Mouse (Mus musculus): ENCODE results near the gene Prkar2b.

Gene Prkar2b

DNA sequence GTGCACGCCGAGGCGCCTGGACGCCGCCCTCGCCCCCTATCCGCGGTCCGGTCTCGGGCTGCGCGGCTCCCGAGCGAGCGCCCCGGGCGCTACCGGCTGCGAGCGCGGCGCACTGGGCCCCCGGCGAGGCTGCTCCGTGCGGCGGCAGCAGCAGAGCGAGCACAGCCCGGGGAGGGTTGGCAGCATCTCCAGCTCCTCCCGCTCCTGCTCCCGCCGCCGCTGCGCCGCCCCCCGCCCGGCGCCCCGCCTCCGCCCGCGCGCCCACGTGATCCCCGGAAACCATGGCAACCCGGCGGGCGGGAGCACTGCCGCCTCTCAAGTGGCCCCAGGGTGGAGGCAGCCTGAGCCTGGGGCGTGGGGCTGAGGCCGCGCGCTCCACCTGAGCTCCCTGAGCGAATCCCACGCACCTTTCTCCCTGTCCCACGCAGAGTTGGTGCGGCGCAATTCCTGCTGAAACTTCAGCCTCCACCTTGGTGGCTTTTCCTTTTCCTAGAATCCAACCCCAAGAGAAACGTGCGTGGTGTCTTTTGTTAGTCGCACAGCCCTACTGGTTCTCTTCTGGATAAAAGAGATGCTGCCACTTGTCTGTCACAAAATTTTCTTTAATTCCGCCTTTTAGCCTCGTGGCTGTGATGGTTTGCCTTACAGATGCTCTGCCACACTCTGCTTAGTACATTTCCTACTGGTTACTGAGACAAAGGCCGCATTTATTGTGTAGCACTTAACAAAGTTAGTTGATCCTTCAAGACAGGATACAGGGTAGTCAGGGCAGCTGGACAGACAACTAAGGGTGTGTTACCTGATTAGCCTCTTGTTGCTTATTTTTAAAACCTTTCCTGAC, at the start of gene Prkar2b:
Gene Prkar2b (minus strand): TSS at position 207 of the 841 bp plus-strand sequence.
- peak; percentile 90 for DNase-seq (ENCODE audit: low spot score)

DNA sequence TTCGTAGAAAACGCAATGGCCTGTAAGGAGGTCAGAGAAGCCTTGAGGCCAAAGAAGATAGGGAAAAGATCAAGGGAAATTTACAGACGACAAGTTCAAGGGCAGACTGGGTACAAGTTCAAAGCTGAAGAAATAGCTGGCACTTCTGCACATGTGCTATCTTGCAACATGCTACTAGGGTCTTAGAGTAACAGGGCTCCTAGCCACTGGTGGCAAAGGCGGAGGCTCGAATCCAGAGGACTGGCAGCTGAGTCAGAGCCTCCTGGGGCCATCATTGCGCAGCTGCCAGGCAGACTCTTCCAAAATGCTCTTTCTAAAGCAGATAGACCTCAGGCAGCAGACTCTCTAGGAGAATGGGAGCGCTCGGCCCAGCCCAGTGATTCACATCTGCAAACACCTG, 48.1 kb upstream of the Prkar2b start:
- no peak for DNase-seq (ENCODE audit: low spot score)

DNA sequence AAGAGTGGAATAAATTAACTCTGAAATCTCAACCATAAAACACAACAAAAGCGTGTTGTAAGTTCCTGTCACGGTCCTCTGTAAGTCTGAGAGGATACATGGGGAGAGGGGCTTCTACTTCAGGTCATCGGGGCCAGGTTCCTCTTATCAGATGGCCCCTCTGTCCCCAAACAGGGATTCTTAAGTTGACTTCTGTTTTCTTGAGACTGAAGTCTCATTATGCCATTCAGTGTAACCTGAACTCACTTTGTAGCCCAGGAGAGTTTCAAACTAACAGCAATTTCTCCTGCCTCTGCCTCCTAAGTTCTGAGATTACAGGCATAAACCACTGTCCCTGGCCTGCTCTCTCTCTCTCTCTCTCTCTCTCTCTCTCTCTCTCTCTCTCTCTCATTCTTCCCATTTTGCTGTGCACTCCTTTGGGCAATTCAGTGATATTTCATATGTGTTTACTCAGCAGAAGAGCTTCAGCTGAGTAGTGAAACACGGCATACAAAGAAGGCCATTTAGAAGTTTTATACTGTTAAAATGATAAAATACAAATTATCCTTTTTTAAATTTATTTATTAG, 43.9 kb upstream of the Prkar2b start:
- no peak for DNase-seq (ENCODE audit: low spot score)

DNA sequence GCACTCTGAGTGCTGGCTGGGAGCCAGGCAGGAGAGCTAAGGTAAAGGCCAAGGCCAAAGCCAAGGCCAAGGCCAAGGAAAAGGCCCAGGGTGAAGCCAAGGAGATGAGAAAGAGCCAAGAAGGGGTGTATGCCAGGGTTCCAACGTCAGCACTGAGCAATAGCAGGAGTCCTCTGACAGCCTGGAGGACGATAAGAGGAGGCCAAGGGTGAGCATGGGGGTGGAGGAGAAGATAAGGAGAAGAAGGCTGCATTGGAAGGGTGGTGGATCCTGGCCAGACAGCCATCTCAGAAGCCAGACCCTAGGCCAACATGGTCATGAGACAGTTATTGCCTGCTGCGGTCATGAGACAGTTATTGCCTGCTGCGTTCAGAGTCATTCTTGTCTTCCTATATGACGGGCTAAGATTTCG, 43.4 kb upstream of the Prkar2b start:
- DNase-seq (ENCODE audit: low spot score): no peak

DNA sequence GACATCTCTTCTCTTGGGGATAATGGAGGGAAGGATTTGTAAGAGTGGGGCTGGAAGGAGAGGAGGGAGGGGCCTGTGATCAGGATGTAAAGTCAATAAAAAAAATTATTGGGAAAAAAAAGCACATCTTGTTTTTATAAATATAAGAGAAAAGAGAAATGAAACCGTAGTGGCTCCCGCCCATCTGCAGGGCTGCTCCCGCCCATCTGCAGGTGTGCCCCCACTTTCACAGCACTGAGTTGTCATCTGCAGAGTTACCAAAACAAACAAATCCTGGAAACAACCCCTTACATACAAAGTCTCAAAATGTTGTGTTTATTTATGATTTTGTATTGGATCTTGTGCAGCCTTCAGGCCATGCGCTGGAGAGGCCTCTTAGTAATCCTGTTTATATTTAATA, 40.2 kb upstream of the Prkar2b start:
- DNase-seq (ENCODE audit: low spot score): no peak

DNA sequence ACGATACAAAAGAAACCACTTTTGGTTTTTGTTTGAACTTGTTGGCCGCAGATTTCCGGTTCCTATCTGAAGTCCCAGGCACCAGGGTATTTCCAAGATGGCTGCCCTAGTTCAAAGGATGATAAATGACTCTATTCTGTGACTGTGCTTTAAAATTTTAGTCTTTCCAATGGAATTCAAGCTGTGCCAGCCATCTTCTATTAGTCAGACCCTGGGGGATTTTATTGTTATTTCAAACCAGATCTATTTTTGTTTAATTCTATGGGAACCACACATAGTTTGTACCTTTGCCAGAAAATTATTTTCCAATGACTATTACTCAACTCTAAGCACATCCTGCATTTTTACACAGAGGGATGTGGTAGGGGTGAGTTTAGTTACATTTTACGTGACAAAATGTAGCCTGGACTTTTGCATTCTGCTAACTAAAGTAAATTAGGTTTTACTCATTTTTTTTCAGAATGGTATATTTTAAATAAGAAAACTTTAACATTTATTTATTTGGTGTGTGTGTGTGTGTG, 38.6 kb upstream of the Prkar2b start:
- no peak for DNase-seq (ENCODE audit: low spot score)

DNA sequence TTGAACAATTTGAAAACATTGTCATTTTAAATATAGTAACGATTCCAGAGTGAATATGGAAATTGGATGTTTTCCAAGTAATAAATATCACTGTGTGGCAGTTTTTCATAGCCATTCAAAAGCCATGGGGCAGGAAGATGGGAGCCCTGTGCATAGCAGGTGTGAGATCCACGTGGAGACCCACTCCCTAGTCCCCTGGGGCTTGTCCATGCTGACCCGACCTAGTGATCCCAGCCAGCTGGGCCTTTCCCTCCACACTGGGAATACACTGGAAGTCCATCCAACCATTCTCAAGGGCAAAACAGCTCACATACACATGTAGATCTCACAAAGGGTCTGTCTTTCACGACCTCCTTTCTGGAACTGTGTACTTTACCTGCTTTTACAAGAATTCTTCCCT, 37.5 kb upstream of the Prkar2b start:
- DNase-seq (ENCODE audit: low spot score): no peak

DNA sequence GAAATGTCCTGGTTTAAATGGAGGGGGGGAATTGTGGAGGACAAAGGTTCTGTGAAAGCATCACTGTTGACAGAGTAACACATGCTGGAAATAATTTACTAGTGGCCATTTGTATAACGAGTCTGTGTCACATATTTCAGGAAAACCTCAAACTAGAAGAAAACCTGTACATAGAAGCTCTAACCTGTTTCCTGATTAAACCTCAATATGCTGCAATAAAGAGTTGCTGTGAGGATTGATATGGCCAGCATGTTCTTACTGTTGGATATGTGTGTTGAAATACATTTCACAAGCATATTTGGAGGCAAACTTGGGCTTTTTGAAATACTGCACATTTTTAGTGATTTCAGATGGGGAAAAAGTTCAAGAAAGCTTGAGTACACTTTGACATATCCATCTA, 36.0 kb upstream of the Prkar2b start:
- DNase-seq (ENCODE audit: low spot score): no peak

DNA sequence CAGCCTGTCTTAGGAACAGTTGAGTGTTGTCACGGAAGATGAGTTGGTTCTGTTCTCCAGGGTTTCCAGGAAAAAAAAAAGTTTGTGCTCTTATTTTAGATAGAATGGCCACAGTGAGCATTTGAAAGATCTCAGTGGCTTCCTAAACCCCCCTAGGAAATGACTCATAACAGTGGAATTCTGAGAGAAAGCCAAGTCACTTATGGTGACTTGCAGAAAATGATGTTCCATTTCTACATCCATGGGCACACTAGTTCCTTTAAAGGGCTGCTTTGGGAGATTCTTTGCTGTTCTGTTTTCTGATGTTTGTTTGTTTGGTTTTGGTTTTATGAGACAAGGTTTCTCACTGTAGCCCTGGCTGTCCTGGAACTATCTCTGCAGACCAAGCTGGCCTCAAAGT, 34.1 kb upstream of the Prkar2b start:
- DNase-seq (ENCODE audit: low spot score): no peak

DNA sequence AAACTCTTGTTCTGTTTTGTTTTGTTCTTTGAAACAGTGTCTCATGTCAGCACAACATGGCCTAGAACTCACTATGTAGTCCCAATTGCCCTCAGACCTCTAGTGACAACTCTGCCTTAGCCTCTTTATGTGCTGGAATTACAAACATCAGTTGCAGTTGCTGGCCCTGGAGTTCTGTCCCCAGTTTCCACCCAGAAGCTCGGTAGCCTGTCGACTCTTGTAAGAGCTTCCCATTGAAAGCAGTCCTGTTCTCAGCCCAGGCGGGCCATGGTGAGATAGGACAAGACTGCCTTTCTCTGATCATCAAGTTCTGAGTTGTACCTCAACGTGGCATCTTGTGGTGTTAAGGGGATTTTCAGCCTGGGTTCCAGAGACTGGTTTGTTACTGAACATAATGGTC, 31.4 kb upstream of the Prkar2b start:
- DNase-seq (ENCODE audit: low spot score): no peak

DNA sequence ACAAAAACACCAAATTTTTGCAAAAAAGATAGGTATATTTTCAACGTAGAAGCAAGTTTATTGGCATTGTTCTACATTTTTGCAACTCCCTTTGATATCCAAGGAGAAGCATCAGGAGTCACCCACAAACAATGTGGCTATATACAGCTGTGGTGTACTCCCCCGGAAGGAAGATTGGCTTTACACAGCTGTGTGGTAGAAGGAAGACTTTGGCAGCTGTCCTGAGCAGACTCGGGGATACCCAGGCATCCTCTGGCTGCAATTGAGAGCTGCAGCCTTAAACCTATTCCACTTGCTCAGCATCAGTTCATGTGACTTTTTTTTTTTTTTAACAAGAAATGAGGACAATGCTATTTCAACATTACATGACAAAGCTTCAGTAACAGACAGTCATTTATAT, 27.5 kb upstream of the Prkar2b start:
- DNase-seq (ENCODE audit: low spot score): no peak

DNA sequence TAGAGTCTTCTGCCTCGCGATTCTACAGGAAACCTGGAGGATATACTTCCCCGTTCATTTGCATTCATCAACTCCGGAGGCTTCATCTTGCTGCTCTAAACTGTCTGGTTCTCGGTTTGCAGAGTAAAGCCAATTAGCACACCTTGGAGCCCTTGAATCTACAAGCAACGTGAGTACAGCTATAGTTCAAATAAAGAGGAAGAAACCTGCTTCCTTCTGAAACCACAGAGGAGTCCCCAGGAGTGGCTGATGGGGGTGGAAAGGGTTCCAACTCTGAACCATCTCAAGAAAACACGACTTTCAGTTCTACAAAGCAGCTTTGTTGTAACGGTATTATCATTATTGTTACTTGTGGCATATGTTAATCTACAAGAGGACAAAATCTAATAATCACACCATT, 26.2 kb upstream of the Prkar2b start:
- no peak for DNase-seq (ENCODE audit: low spot score)

DNA sequence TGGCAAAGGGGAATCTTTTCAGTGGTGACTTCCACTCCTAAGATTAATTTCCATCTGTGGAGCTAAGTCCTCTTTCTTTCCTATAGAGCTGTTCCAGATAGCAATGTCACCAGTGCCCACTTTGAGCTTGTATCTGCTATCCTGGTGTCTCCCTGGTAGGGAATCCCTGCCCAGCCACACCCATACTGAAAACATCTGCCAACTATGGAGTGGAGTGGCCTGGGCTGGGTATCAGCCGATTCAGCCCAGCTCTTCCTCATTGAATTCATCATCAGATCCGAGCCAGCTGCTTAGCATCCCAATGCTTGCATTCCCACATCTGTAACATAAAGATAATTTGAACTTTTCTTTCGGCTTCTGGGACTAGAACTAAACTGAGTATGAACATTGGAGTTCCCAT, 25.8 kb upstream of the Prkar2b start:
- no peak for DNase-seq (ENCODE audit: low spot score)

DNA sequence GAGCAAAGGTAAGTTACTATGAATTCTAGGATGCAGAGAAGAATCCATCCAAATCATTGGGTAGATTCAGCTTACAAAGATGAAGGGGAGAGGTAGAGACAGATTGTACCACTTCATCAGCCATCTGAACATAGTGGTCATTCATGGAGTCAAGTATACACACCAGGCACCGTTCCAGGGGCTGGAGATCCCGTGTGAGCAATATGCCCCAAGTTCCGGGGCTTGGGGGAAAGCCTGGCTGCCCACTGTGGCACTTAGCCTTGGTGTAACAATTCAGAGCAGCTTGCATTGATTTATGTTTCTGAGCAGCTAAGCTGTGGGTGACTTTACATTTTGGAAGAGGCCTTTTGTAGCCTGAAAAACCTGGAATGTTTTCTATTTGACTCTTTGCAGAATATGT, 24.8 kb upstream of the Prkar2b start:
- no peak for DNase-seq (ENCODE audit: low spot score)

DNA sequence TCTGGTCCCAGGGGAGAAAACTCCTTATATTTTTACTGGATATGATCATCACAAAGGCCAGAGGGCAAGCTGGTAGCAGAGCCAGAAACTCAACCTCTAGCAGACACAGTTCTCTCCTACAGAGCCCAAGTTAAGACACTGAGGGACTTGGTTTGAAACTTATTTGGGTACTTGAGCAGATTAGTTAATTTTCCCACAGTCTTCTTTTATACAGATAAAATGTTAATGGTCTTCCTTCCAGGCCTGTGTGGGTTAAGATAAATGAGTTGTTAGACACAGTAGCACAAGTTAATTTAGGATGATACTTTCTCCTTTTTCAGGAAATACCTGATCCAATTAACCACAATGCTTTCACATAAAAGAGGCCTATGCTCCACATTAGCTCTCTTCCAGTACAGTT, 24.1 kb upstream of the Prkar2b start:
- DNase-seq (ENCODE audit: low spot score): no peak

DNA sequence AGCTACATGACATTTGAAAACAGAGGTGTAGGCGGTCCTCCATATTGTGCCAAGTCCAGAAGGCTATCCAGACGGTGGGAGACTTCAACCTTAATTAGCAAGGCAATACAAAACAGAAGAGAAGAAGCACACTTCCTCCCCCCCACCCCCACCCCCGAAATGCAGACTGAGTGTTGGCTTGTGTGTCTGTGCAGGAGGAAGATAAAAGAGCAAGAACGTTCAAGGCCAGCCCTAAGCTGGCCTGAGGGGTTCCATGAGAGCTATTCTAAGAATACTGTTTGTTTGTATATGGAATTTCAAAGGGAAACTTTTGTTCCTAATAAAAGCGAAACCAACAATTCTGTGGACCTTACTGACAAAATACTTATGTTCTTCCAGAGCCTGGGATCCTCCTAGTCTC, 23.5 kb upstream of the Prkar2b start:
- no peak for DNase-seq (ENCODE audit: low spot score)

DNA sequence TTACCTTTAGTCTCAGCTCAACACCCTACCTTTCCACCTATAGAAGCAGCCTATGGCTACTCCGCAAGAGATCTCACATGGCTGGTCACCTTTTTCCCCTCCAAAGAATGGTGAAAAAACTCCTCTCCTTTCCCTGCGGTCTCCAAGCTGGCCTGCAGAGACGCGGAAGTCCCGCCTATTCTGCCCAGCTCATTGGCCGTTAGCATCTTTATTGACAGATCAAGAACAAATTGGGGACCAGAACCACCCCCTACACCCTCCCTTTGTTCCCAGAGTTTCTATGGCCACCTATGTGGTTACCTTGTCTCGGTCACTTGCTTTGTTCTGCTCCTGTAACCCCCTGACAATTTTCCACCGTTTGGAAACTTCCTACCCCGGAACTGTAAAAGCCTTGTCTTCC, 19.6 kb upstream of the Prkar2b start:
- no peak for DNase-seq (ENCODE audit: low spot score)

DNA sequence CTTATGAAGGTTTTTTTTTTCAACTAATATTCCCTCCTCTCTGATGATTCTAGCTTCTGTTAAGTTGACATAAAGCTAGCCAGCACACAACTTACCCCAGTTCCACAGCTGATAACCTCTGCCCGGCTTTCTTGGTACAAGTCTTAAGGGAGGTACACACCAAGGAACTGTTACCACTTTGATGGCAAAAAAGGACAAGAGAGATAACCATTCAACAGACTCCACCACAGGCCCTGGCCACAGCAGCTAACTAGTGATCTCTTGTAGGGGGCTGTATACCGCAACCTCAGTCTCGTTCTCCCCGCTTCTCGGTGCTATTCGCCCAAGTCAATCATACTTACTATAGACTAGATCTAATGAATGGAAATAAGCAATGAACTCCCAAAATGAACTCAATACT, 16.3 kb upstream of the Prkar2b start:
- no peak for DNase-seq (ENCODE audit: low spot score)

DNA sequence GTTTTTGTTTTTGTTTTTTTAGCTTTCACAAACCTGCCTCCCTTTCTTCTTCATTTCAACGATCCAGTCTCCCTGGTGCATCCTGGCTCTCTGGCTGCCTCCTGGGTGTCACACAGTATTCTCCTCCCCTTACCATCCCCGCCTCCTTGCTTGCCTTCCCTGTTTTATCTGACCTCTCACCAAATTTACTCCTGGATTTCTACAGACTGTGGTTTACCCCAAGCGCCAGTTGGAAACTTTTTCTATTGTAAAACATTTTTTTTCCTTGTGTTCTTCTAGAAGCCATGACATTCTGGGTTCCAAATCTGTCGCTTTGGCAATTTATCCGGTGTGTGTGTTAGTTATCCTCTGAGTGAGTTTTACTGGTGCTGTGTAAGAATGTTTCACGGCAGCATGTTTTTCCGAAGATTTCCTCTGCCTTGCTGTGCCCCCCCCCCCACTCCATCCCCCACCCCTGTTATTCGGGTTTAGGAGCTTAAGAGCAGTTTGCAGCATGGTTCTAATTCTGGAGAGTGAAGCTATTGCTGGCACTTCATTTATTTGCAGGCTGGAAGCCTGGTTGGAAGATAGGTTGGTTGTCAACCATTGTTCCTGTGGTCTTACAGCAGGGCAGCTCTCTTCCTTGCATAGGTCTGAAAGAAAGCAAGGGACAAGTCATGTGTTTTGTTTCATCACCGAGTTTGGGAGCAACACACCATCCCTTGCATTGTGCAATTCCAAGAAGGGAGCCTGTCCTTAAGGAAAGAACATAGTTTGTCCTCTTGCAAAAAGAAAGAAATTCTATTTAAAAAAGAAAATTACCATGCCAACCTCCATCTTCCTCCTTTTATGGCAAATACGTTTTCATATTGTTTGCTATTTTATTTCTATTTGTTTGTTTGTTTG, 15.0 kb upstream of the Prkar2b start:
- DNase-seq (ENCODE audit: low spot score): no peak

DNA sequence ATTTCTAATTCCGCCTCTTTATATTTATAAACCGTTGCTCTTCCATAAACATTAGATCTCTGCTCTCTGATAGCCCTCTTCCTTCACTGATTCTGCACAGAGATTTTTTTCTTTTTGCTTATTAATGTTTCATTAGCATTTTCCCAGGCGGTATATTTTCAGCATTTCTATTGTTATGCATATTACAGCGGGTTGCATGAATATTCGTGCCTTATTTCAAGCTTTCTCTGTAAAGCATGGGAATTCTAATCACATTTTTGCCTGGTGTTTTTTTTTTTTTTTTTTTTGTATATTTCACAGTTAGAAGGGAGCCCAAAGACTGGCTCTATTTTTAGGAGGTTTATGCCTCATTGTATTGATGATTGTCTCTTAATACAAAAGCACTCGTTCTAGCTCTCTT, 13.2 kb upstream of the Prkar2b start:
- no peak for DNase-seq (ENCODE audit: low spot score)

DNA sequence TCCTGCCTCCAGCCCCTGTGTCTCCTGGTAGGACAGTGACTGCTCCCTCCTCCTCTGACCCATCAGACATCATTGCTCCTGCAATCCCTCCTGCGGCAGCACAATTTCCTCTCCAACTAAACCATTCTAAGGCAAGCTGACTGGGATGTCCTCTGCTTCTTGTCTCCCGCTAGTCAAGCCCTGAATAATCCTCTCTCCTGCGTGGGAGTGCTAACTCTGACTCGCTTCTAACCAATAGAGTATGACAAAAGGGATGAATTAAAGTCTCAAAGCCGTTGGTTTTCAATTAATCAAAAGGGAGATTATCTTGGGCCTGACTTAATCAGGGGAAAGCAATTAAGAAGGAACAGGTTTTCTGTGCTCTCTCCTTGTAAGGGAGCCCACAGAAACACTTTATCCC, 4.9 kb upstream of the Prkar2b start:
- no peak for DNase-seq (ENCODE audit: low spot score)

DNA sequence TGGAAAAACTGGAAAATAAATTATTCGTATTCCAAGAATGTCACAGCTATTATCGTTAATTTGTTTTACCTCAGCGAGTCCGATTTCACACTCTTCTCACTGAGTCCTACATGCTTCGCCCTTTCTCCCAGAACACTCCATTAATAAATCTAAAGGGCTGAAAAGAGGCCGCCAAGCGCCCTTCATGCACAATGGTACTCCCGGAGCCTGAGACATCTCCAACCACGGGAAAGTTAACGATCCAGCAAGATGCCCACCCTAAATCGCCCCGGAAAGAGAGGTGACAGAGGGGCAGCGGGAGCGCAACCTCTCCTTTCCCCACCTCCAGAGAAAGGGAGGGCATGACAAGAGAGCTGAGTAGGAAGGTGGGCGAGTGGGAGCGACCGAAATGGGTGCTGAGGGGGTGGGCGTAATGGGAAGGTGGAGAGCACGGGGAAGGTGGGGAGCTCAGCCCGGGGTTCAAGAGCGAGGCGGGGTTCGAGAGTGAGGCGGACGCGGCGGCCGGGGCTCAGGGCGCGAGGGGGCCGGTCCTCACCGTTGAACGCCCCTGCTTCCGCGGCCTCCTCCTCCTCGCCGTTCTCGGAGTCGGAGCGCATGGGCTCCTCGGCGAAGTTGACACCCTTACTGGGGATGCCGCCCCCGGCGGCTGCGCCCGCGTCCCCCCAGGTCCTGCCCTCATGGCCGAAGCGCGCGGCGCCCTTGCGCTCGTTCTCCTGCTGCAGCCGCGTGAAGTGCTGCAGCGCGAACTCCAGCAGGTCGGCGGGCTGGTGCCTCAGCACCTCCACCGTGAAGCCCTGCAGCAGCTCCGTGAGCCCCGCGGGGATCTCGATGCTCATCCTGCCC, 628 bp downstream of the Prkar2b start:
- no peak for DNase-seq (ENCODE audit: low spot score)

All from left cerebral cortex, adult 11 months (tissue).